Mouse (Mus musculus) C2C12 (cell line): ENCODE results near the gene Steap4. TPM values are rescaled to one million over a fixed set of nuclear protein-coding genes. Genes with fewer than 3 reads are reported as not detected.
"Not testable (repeated sequence)": the region's sequence is repeated elsewhere in the genome, so short reads cannot be mapped to it uniquely, and the experiment has no call there.

ENCODE experiments used
- H3K27me3 ChIP-seq: one replicate; pipeline ENCODE4 v1.6.1; 2011; ENCODE audit not compliant: control insufficient read depth, insufficient read depth, insufficient read length
- H3K36me3 ChIP-seq: one replicate; pipeline ENCODE4 v1.6.1; 2011; ENCODE audit not compliant: control insufficient read depth, insufficient read depth
- H3K4me3 ChIP-seq: one replicate; pipeline ENCODE4 v1.5.1; 2011; ENCODE audit warnings: mild to moderate bottlenecking, control low read depth; ENCODE audit not compliant: poor library complexity, insufficient read depth, severe bottlenecking
- H3K79me2 ChIP-seq: one replicate; pipeline ENCODE4 v1.6.1; 2011; ENCODE audit not compliant: control insufficient read depth, insufficient read depth
- H3K79me3 ChIP-seq: one replicate; pipeline ENCODE4 v1.6.1; 2011; ENCODE audit warnings: low read depth, control low read depth
- H3ac ChIP-seq: one replicate; pipeline ENCODE3; 2011; ENCODE audit warnings: low read depth; ENCODE audit not compliant: control insufficient read depth, insufficient read length
- CEBPB ChIP-seq: IDR thresholded peaks from one replicate; pipeline ENCODE4 v1.6.1; 2011; ENCODE audit warnings: low read depth, mild to moderate bottlenecking, control low read depth, moderate library complexity
- CTCF ChIP-seq: IDR thresholded peaks from one replicate; pipeline ENCODE4 v1.5.1; 2011; ENCODE audit not compliant: control insufficient read depth, insufficient read depth, insufficient read length
- FOSL1 ChIP-seq: IDR thresholded peaks from one replicate; pipeline ENCODE4 v1.8.0; 2011; ENCODE audit warnings: mild to moderate bottlenecking, low read length; ENCODE audit not compliant: poor library complexity, insufficient read depth, severe bottlenecking
- MAX ChIP-seq: IDR thresholded peaks from one replicate; pipeline ENCODE4 v1.6.1; 2011; ENCODE audit warnings: mild to moderate bottlenecking, control low read depth
- MYOD1 ChIP-seq: IDR thresholded peaks from one replicate; pipeline ENCODE4 v1.6.1; 2011; ENCODE audit warnings: low read depth; ENCODE audit not compliant: control insufficient read depth, insufficient read length
- MYOG ChIP-seq: IDR thresholded peaks from one replicate; pipeline ENCODE4 v1.6.1; 2011; ENCODE audit not compliant: control insufficient read depth, insufficient read length; ENCODE audit errors: extremely low read depth
- USF1 ChIP-seq: IDR thresholded peaks from one replicate; pipeline ENCODE4 v1.6.1; 2011; ENCODE audit warnings: low read depth, mild to moderate bottlenecking, control low read depth, moderate library complexity
- polyA plus RNA-seq: library from polyadenylated mRNA; unstranded; fragments of >200 nt; fragmentation: generic; extraction: Trizol; gene quantifications from one replicate; pipeline ENCODE4 v1.2.1, GENCODE M21; 2012; ENCODE audit warnings: missing spikeins

Gene Steap4
- polyA plus RNA-seq, 1 experiment: not detected

GRCm38 (mm10) chr5:7972266-7972665, 12.0 kb downstream of the Steap4 start:
- H3ac ChIP-seq: no peak overlapping the region
- TF ChIP-seq FOSL1 (no peak), MAX (no peak), MYOD1 (no peak), CTCF (no peak), USF1 (no peak), CEBPB (no peak), MYOG (no peak)
- no peak overlapping the region for H3K4me3 ChIP-seq
- no peaks in the 10 kb centered on the region for H3K79me3 ChIP-seq
- no peaks in the 10 kb centered on the region for H3K79me2 ChIP-seq
- no peaks in the 10 kb centered on the region for H3K36me3 ChIP-seq
- H3K27me3 ChIP-seq: no peaks in the 10 kb centered on the region

- no peak overlapping the region for H3ac ChIP-seq
- no peaks in the 10 kb centered on the region for H3K79me2 ChIP-seq
- no peaks in the 10 kb centered on the region for H3K36me3 ChIP-seq
- no peaks in the 10 kb centered on the region for H3K79me3 ChIP-seq
- no peaks in the 10 kb centered on the region for H3K27me3 ChIP-seq
- TF ChIP-seq CTCF: no peak
- no peak overlapping the region for H3K4me3 ChIP-seq
Observed at GRCm38 (mm10) chr5:7974522-7975197, 14.4 kb downstream of the Steap4 start.

GRCm38 (mm10) chr5:7980586-7980985, 20.3 kb downstream of the Steap4 start:
- no peaks in the 10 kb centered on the region for H3K79me2 ChIP-seq
- no peak overlapping the region for H3ac ChIP-seq
- no peaks in the 10 kb centered on the region for H3K36me3 ChIP-seq
- TF ChIP-seq FOSL1 (no peak), USF1 (peak; percentile 50)
- no peaks in the 10 kb centered on the region for H3K79me3 ChIP-seq
- H3K4me3 ChIP-seq: no peak overlapping the region
- no peaks in the 10 kb centered on the region for H3K27me3 ChIP-seq

- TF ChIP-seq FOSL1 (no peak), MAX (no peak), MYOG (no peak), CEBPB (no peak), CTCF (no peak), MYOD1 (no peak), USF1 (no peak)
- Histone ChIP-seq H3K4me3 (no peak overlapping the region), H3K36me3 (no peaks in the 10 kb centered on the region), H3ac (no peak overlapping the region), H3K79me3 (no peaks in the 10 kb centered on the region), H3K27me3 (no peaks in the 10 kb centered on the region), H3K79me2 (no peaks in the 10 kb centered on the region)
Observed at GRCm38 (mm10) chr5:7987962-7988361, 27.7 kb downstream of the Steap4 start.

- Histone ChIP-seq H3K79me2 (no peaks in the 10 kb centered on the region), H3K36me3 (no peaks in the 10 kb centered on the region)
- TF ChIP-seq CTCF: no peak
- no peak for TF ChIP-seq CEBPB
- TF ChIP-seq USF1: no peak
- no peak for TF ChIP-seq FOSL1
- TF ChIP-seq MAX: no peak
- TF ChIP-seq MYOG: no peak
- TF ChIP-seq MYOD1: no peak
Observed at GRCm38 (mm10) chr5:7988415-7988814, 28.2 kb downstream of the Steap4 start.

GRCm38 (mm10) chr5:7991631-7992030, 31.4 kb downstream of the Steap4 start:
- H3K27me3 ChIP-seq, H3K79me2 ChIP-seq, H3K4me3 ChIP-seq, H3K79me3 ChIP-seq, H3ac ChIP-seq, H3K36me3 ChIP-seq: not testable (repeated sequence)

More at GRCm38 (mm10) chr5:7988415-7988814, 28.2 kb downstream of the Steap4 start:
- H3K27me3 ChIP-seq: no peaks in the 10 kb centered on the region
- H3K4me3 ChIP-seq: no peak overlapping the region
- no peak overlapping the region for H3ac ChIP-seq
- no peaks in the 10 kb centered on the region for H3K79me3 ChIP-seq
